Mouse (Mus musculus) ovary, adult 10 weeks (tissue): ENCODE measurements around the gene Sprr4. TPM values are rescaled to one million over a fixed set of nuclear protein-coding genes. Genes with fewer than 3 reads are reported as not detected.

ENCODE experiments used
- polyA plus RNA-seq: library from polyadenylated mRNA; stranded (reverse); fragments of 350-450 nt; fragmentation: Illumina TruSeq; extraction: RNeasy Lipid Tissue Mini Kit (QIAGEN cat#74804); gene quantifications from one replicate; pipeline ENCODE4 v1.2.3, GENCODE M21; 2014

Gene Sprr4
- not detected for polyA plus RNA-seq

DNA sequence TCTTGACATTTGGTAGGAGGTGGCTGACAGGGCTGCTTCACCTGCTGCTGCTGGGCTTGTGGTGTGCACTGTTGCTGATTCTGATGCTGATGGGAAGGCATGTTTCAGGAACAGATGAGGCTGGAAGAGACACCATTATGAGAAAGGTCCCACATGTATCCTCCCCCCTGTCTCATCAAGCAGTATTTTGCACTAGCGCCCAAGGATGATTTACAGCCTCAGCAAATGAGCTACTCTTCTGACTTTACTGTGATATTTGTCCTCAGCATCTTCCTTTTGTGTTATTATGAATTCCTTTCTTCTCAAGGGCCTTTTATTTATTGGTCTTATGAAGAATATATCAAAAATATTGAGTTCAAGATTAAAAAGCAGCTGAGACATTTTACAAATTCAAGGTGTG is at the start of gene Sprr4:
TSS of gene Sprr4 (minus strand) at position 101 of the 400 bp plus-strand sequence.

DNA sequence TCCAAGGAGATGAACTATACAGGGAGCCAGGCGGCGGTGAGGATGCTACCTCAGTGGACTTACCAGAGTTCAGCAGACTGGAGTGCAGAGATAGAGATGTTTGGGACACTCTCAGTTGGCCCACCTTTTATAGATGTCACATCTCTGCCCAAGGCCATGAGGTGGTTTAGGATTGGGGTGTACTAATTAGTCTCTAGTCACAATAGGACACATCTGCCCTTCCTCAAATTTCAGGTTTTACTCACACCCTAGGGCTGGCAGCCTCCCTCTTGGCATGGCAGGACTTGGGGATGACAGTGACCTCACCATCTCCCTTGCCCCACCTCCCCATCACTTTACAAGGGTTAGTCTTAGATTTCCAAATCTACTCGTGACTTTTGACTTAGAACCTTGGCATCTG is 34.1 kb upstream of the Sprr4 start, which contains the start of gene 2310046K23Rik:
TSS of gene 2310046K23Rik (minus strand) at position 101 of the 400 bp plus-strand sequence.

DNA sequence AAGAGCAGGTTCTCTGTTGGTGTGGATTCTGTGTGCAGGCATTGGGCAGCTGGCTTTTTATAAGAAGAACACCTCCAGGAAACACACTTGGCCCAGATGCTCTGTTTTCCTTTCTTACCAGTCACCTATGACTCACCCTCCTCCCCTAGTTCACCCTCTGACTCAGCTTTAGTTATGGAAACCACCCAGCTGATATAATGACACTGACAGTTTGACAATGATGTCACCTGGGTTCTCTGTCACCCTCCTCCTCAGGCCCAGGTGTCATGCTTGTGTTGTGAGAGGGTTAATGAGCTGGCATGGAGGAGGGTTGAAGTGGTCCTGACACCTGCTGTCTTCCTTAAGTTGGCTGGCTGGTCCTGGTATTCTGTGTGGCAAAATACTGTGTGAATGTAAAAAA is 14.4 kb downstream of the Sprr4 start, which contains the start of gene Sprr1a:
TSS of gene Sprr1a (minus strand) at position 33 of the 400 bp plus-strand sequence.

DNA sequence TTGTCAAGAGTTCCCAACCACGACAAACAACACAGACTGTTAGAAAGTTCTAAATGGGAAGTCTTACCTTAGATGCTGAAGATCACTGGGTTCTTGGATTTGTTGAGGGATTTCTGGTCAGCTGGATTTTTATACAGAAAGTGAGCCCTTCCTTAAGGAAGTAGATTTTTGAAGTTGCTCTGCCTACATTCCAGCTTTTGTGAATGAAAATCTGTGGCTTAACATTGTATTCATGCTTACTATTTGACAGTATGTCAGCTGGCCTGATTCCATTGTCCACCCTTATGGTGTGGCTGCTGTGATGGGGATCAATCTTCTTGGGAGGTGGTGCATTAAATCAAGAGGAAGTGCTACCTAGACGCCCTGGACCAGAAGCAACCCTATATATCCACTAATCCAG is 41.7 kb downstream of the Sprr4 start, which contains the start of gene Sprr3:
TSS of gene Sprr3 (minus strand) at position 101 of the 400 bp plus-strand sequence.

Other genes with a start within 250 kb of the Sprr4 start
- not detected for gene Sprr2a3, start 215.1 kb downstream of the Sprr4 start, polyA plus RNA-seq
- gene Sprr2b, start 183.9 kb downstream of the Sprr4 start, polyA plus RNA-seq, result not detected
- not detected for gene Sprr2d, start 161.4 kb downstream of the Sprr4 start, polyA plus RNA-seq
- not detected for gene Sprr2e, start 148.3 kb downstream of the Sprr4 start, polyA plus RNA-seq
- gene Sprr2f, start 135.3 kb downstream of the Sprr4 start, polyA plus RNA-seq, result not detected
- gene Sprr2h, start 114.8 kb downstream of the Sprr4 start, polyA plus RNA-seq, result not detected
- not detected for gene Sprr2i, start 92.5 kb downstream of the Sprr4 start, polyA plus RNA-seq
- gene Sprr2j-ps, start 82.4 kb downstream of the Sprr4 start, polyA plus RNA-seq, result not detected
- gene Gm9774, start 71.1 kb downstream of the Sprr4 start, polyA plus RNA-seq, result 5.8 TPM
- gene Sprr2k, start 67.9 kb downstream of the Sprr4 start, polyA plus RNA-seq, result not detected
- not detected for gene Sprr1b, start 61.7 kb downstream of the Sprr4 start, polyA plus RNA-seq
- not detected for gene Sprr3, start 41.8 kb downstream of the Sprr4 start, polyA plus RNA-seq
- gene Sprr1a, start 14.6 kb downstream of the Sprr4 start, polyA plus RNA-seq, result not detected
- gene 2310046K23Rik, start 34.0 kb upstream of the Sprr4 start, polyA plus RNA-seq, result not detected
- gene Ivl, start 73.2 kb upstream of the Sprr4 start, polyA plus RNA-seq, result not detected
- gene Smcp, start 88.5 kb upstream of the Sprr4 start, polyA plus RNA-seq, result not detected
- gene 2210017I01Rik, start 107.0 kb upstream of the Sprr4 start, polyA plus RNA-seq, result not detected
- gene Lce6a, start 121.2 kb upstream of the Sprr4 start, polyA plus RNA-seq, result not detected
- not detected for gene Lce1a1, start 147.8 kb upstream of the Sprr4 start, polyA plus RNA-seq
- not detected for gene Lce1b, start 156.4 kb upstream of the Sprr4 start, polyA plus RNA-seq
- not detected for gene Lce1a2, start 169.8 kb upstream of the Sprr4 start, polyA plus RNA-seq
- not detected for gene Lce1c, start 178.8 kb upstream of the Sprr4 start, polyA plus RNA-seq
- gene Lce1d, start 186.7 kb upstream of the Sprr4 start, polyA plus RNA-seq, result not detected
- gene Lce1e, start 208.6 kb upstream of the Sprr4 start, polyA plus RNA-seq, result not detected
- gene Lce1f, start 219.9 kb upstream of the Sprr4 start, polyA plus RNA-seq, result not detected
- not detected for gene Gm38119, start 238.6 kb upstream of the Sprr4 start, polyA plus RNA-seq